Mouse (Mus musculus): ENCODE measurements around the gene Zfp607b. TPM values are rescaled to one million over a fixed set of nuclear protein-coding genes. Genes with fewer than 3 reads are reported as not detected.
A peak's percentile ranks its signal among the peaks of the same experiment; 100 is the strongest.

The Zfp607b gene
- 7.0 and 7.8 TPM in 2 replicates for polyA plus RNA-seq (2016; fragmentation: Nextera tagmentation; extraction: Ambion mirVana)

- Histone ChIP-seq H3K27ac (no peak within 1 kb of the TSS), H3K27me3 (replicated peaks) (no peaks in the 10 kb centered on the region), H3K4me2 (replicated peaks) (peak within 1 kb of the TSS; percentile 66), H3K4me3 (peak within 1 kb of the TSS; percentile 47), H3K36me3 (no peaks in the 10 kb centered on the region), H3K9me3 (no peaks in the 10 kb centered on the region), H3K9ac (peak within 1 kb of the TSS; percentile 65), H3K4me1 (peaks cover 14% of the 10 kb centered on the region)
- peak; percentile 98 for ATAC-seq (ENCODE audit: low FRiP score, low read depth)
- under 1% methylated on average over 19 of the region's 19 CpGs for WGBS
Observed at GRCm38 (mm10) chr7:27688815-27689612, at the start of gene Zfp607b. Zfp607b (plus strand) TSS chr7:27689340.

- no peaks in the 10 kb centered on the region for H3K9me3 ChIP-seq
- no peaks in the 10 kb centered on the region for H3K4me1 ChIP-seq
- no peak overlapping the region for H3K4me2 ChIP-seq (replicated peaks)
- H3K36me3 ChIP-seq = 0 out of 2 replicates have a peak, but pooled peaks cover under 1% of the 10 kb centered on the region
- no peak overlapping the region for H3K4me3 ChIP-seq
- no peaks in the 10 kb centered on the region for H3K27me3 ChIP-seq (replicated peaks)
- no peak overlapping the region for H3K27ac ChIP-seq
- no peak overlapping the region for H3K9ac ChIP-seq
- WGBS = 68% methylated on average over 1 of the region's 1 CpGs
- no peak for ATAC-seq (ENCODE audit: low FRiP score, low read depth)
Observed at GRCm38 (mm10) chr7:27644471-27644870, 44.7 kb upstream of the Zfp607b start.

- H3K27me3 ChIP-seq (replicated peaks) = no peaks in the 10 kb centered on the region
- no peak overlapping the region for H3K27ac ChIP-seq
- 85% methylated on average over 7 of the region's 7 CpGs for WGBS
- H3K4me3 ChIP-seq = no peak overlapping the region
- H3K36me3 ChIP-seq = no peaks in the 10 kb centered on the region
- H3K4me1 ChIP-seq = no peaks in the 10 kb centered on the region
- no peaks in the 10 kb centered on the region for H3K9me3 ChIP-seq
- no peak overlapping the region for H3K4me2 ChIP-seq (replicated peaks)
- H3K9ac ChIP-seq = no peak overlapping the region
- no peak for ATAC-seq (ENCODE audit: low FRiP score, low read depth)
Observed at GRCm38 (mm10) chr7:27646516-27646915, 42.6 kb upstream of the Zfp607b start.

GRCm38 (mm10) chr7:27647281-27648002 is 41.7 kb upstream of the Zfp607b start:
- WGBS = 84% methylated on average over 6 of the region's 6 CpGs

GRCm38 (mm10) chr7:27649723-27650122 is 39.4 kb upstream of the Zfp607b start:
- H3K27me3 ChIP-seq (replicated peaks) = peaks cover 16% of the 10 kb centered on the region
- H3K36me3 ChIP-seq = no peaks in the 10 kb centered on the region
- no peak overlapping the region for H3K27ac ChIP-seq
- no peaks in the 10 kb centered on the region for H3K9me3 ChIP-seq
- peaks cover 5% of the 10 kb centered on the region; the same call in 1 of the 2 replicates for H3K4me1 ChIP-seq
- no peak overlapping the region for H3K9ac ChIP-seq
- WGBS = 92% methylated on average over 11 of the region's 11 CpGs
- no peak overlapping the region for H3K4me2 ChIP-seq (replicated peaks)
- ATAC-seq (ENCODE audit: low FRiP score, low read depth) = no peak
- no peak overlapping the region for H3K4me3 ChIP-seq

More at GRCm38 (mm10) chr7:27647281-27648002, 41.7 kb upstream of the Zfp607b start:
- H3K4me1 ChIP-seq = no peaks in the 10 kb centered on the region
- no peak overlapping the region for H3K4me2 ChIP-seq (replicated peaks)
- H3K9ac ChIP-seq = no peak overlapping the region
- H3K27me3 ChIP-seq (replicated peaks) = peaks cover 3% of the 10 kb centered on the region
- H3K9me3 ChIP-seq = no peaks in the 10 kb centered on the region
- H3K27ac ChIP-seq = no peak overlapping the region
- no peaks in the 10 kb centered on the region for H3K36me3 ChIP-seq
- H3K4me3 ChIP-seq = no peak overlapping the region
- ATAC-seq (ENCODE audit: low FRiP score, low read depth) = no peak

GRCm38 (mm10) chr7:27650949-27651348 is 38.2 kb upstream of the Zfp607b start:
- Histone ChIP-seq H3K9ac (no peak overlapping the region), H3K4me2 (replicated peaks) (peak overlapping the region; percentile 18; the same call in 1 of the 2 replicates), H3K27ac (no peak overlapping the region), H3K36me3 (peaks cover 4% of the 10 kb centered on the region; the same call in 1 of the 2 replicates), H3K27me3 (replicated peaks) (peaks cover 24% of the 10 kb centered on the region), H3K4me1 (peaks cover 5% of the 10 kb centered on the region; the same call in 1 of the 2 replicates), H3K9me3 (no peaks in the 10 kb centered on the region), H3K4me3 (no peak overlapping the region)
- ATAC-seq (ENCODE audit: low FRiP score, low read depth) = no peak
- 7% methylated on average over 10 of the region's 10 CpGs for WGBS

GRCm38 (mm10) chr7:27653681-27654437 is 35.3 kb upstream of the Zfp607b start, which contains the start of gene Ttc9b:
Ttc9b (plus strand) TSS chr7:27653915.
- peak within 1 kb of the TSS; percentile 81 for H3K9ac ChIP-seq
- H3K4me1 ChIP-seq = peaks cover 5% of the 10 kb centered on the region; the same call in 1 of the 2 replicates
- H3K4me3 ChIP-seq = peak within 1 kb of the TSS; percentile 57
- ATAC-seq (ENCODE audit: low FRiP score, low read depth) = peak; percentile 70
- H3K9me3 ChIP-seq = no peaks in the 10 kb centered on the region
- peaks cover 32% of the 10 kb centered on the region for H3K36me3 ChIP-seq
- 3% methylated on average over 62 of the region's 62 CpGs for WGBS
- peak within 1 kb of the TSS; percentile 84 for H3K4me2 ChIP-seq (replicated peaks)
- peak within 1 kb of the TSS; percentile 47; the same call in 1 of the 2 replicates for H3K27ac ChIP-seq
- peaks cover 47% of the 10 kb centered on the region for H3K27me3 ChIP-seq (replicated peaks)

- no peaks in the 10 kb centered on the region for H3K9me3 ChIP-seq
- no peak overlapping the region for H3K27ac ChIP-seq
- 0 out of 2 replicates have a peak, but pooled peaks have one; percentile 4 for ATAC-seq (ENCODE audit: low FRiP score, low read depth)
- WGBS = 68% methylated on average over 20 of the region's 20 CpGs
- H3K4me3 ChIP-seq = peak overlapping the region; percentile 57
- no peak overlapping the region for H3K9ac ChIP-seq
- peaks cover 40% of the 10 kb centered on the region for H3K36me3 ChIP-seq
- peaks cover 53% of the 10 kb centered on the region for H3K27me3 ChIP-seq (replicated peaks)
- H3K4me2 ChIP-seq (replicated peaks) = peak overlapping the region; percentile 84
- peaks cover 5% of the 10 kb centered on the region; the same call in 1 of the 2 replicates for H3K4me1 ChIP-seq
Observed at GRCm38 (mm10) chr7:27654607-27655276, 34.4 kb upstream of the Zfp607b start.

- Histone ChIP-seq H3K9me3 (no peaks in the 10 kb centered on the region), H3K4me3 (no peak overlapping the region), H3K4me2 (replicated peaks) (no peak overlapping the region), H3K36me3 (peaks cover 46% of the 10 kb centered on the region), H3K4me1 (peaks cover 5% of the 10 kb centered on the region; the same call in 1 of the 2 replicates), H3K27me3 (replicated peaks) (peaks cover 53% of the 10 kb centered on the region), H3K27ac (no peak overlapping the region), H3K9ac (no peak overlapping the region)
- whole genome bisulfite sequencing = 72% methylated on average over 11 of the region's 11 CpGs
- ATAC-seq (ENCODE audit: low FRiP score, low read depth) = no peak
Observed at GRCm38 (mm10) chr7:27655545-27655944, 33.6 kb upstream of the Zfp607b start.

- Histone ChIP-seq H3K9ac (no peak overlapping the region), H3K9me3 (no peaks in the 10 kb centered on the region), H3K4me1 (peaks cover 5% of the 10 kb centered on the region; the same call in 1 of the 2 replicates), H3K27ac (no peak overlapping the region), H3K4me2 (replicated peaks) (no peak overlapping the region), H3K27me3 (replicated peaks) (peaks cover 53% of the 10 kb centered on the region), H3K4me3 (no peak overlapping the region), H3K36me3 (peaks cover 56% of the 10 kb centered on the region)
- no peak for ATAC-seq (ENCODE audit: low FRiP score, low read depth)
- WGBS = 90% methylated on average over 16 of the region's 16 CpGs
Observed at GRCm38 (mm10) chr7:27656600-27656999, 32.5 kb upstream of the Zfp607b start.

- H3K4me3 ChIP-seq = no peak overlapping the region
- 0 out of 2 replicates have a peak overlapping the region, but pooled peaks have one; percentile 8 for H3K9ac ChIP-seq
- H3K27me3 ChIP-seq (replicated peaks) = peaks cover 45% of the 10 kb centered on the region
- H3K4me1 ChIP-seq = peaks cover 5% of the 10 kb centered on the region; the same call in 1 of the 2 replicates
- H3K27ac ChIP-seq = no peak overlapping the region
- H3K36me3 ChIP-seq = peaks cover 61% of the 10 kb centered on the region
- H3K4me2 ChIP-seq (replicated peaks) = no peak overlapping the region
- 29% methylated on average over 53 of the region's 53 CpGs for WGBS
- ATAC-seq (ENCODE audit: low FRiP score, low read depth) = no peak
- H3K9me3 ChIP-seq = no peaks in the 10 kb centered on the region
Observed at GRCm38 (mm10) chr7:27657824-27658395, 31.2 kb upstream of the Zfp607b start.
